Mouse (Mus musculus): ENCODE measurements around the gene Doc2b. TPM values are rescaled to one million over a fixed set of nuclear protein-coding genes. Genes with fewer than 3 reads are reported as not detected.

The Doc2b gene
- polyA plus RNA-seq (2012): not detected in 2 replicates

DNA sequence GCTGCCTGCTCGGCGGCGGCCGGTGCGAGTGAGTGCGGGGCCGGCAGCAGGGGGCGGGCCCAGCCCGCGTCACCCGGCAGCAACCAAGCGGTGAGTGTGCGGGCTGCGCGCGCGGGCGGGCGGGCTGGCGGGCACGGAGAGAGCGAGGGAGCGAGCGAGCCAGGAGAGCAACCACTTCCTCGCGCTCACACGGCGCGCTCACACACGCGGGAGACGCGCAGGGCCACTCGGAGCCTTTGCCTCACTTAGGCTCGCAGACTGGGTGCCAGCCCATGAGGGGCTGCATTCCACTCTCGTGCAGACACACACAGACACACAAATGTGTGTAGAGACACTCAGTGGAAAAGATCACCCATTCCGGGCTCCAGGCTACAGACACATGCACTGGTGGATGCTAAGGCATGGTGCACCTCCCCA lies at the start of gene Doc2b:
Doc2b (minus strand) TSS at position 21 of the 417 bp plus-strand sequence.
- H3K36me3 ChIP-seq (ENCODE audit: control insufficient read depth): no peaks in the 10 kb centered on the region
- TF ChIP-seq TAL1 (IDR thresholded peaks at IDR 0.05; ENCODE audit: low read length) (no peak), GATA1 (IDR thresholded peaks at IDR 0.05; ENCODE audit: low read length) (no peak)
- H3K27me3 ChIP-seq (ENCODE audit: control insufficient read depth): peaks cover 59% of the 10 kb centered on the region
- H3K9me3 ChIP-seq (ENCODE audit: control insufficient read depth, low read length): no peaks in the 10 kb centered on the region
- no peaks in the 10 kb centered on the region for H3K4me1 ChIP-seq (ENCODE audit: control insufficient read depth)
- no peak within 1 kb of the TSS for H3K4me3 ChIP-seq (replicated peaks)

DNA sequence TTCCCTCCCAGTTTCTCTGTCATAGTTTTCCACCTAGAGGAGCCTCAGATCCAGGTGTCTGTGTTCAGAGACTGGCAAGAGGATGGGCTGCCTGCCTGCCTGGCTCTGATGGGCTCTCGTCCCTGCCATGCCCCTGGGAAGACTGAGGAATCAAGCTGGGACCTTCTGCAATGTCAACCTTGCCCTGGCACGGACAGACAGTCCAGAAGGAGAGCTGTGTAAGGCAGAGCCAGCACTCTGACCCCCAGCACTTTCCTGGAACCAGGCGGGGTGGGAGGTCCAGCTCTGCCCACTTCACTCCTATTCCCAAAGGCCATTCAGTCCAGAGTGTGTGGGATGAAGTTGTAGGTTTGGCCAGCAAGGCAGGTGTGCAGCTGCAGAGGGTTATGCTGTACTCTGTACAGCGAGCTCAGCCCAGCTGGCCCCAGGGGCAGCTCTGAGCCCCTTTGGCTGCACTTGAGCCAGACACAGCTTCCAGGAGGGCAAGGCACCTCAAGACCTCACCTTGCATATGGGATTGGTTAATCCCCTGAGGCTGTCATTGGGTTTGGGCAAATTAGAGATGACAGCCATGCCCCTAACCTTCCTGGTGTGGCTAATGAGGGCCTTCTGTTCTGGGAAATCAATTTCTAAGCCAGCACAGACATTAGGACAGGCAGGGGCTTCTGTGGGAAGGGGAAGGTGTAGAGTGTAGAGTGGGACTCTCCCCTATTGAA lies 47.2 kb upstream of the Doc2b start:
- Histone ChIP-seq H3K4me1 (ENCODE audit: control insufficient read depth) (no peaks in the 10 kb centered on the region), H3K27me3 (ENCODE audit: control insufficient read depth) (no peaks in the 10 kb centered on the region), H3K9me3 (ENCODE audit: control insufficient read depth, low read length) (no peaks in the 10 kb centered on the region), H3K4me3 (replicated peaks) (no peak overlapping the region), H3K36me3 (ENCODE audit: control insufficient read depth) (no peaks in the 10 kb centered on the region)
- TF ChIP-seq TAL1 (IDR thresholded peaks at IDR 0.05; ENCODE audit: low read length) (no peak), GATA1 (IDR thresholded peaks at IDR 0.05; ENCODE audit: low read length) (no peak)

DNA sequence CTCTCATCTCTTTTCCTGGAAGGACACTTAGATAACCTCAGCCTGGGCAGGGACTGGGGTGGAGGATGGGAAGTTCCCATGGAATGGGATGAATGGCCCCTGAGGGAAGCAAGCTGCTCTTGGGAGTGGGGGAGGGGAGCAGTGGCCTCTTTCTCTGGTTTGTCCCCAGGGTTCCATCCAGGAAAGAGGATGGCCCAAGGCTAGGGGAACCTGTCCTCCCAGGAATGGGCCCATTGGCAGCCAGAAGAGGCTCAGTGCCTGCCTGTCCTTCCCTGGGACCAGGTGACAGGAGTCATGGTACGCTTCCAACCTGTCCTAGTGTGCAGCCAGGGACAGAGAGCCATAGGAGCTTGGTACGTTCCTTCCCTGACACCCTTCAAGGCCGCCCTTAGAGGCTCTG lies 45.7 kb upstream of the Doc2b start:
- H3K36me3 ChIP-seq (ENCODE audit: control insufficient read depth): no peaks in the 10 kb centered on the region
- no peak for TF ChIP-seq GATA1 (IDR thresholded peaks at IDR 0.05; ENCODE audit: low read length)
- no peak for TF ChIP-seq TAL1 (IDR thresholded peaks at IDR 0.05; ENCODE audit: low read length)
- no peaks in the 10 kb centered on the region for H3K4me1 ChIP-seq (ENCODE audit: control insufficient read depth)
- H3K27me3 ChIP-seq (ENCODE audit: control insufficient read depth): no peaks in the 10 kb centered on the region
- H3K9me3 ChIP-seq (ENCODE audit: control insufficient read depth, low read length): no peaks in the 10 kb centered on the region
- no peak overlapping the region for H3K4me3 ChIP-seq (replicated peaks)

DNA sequence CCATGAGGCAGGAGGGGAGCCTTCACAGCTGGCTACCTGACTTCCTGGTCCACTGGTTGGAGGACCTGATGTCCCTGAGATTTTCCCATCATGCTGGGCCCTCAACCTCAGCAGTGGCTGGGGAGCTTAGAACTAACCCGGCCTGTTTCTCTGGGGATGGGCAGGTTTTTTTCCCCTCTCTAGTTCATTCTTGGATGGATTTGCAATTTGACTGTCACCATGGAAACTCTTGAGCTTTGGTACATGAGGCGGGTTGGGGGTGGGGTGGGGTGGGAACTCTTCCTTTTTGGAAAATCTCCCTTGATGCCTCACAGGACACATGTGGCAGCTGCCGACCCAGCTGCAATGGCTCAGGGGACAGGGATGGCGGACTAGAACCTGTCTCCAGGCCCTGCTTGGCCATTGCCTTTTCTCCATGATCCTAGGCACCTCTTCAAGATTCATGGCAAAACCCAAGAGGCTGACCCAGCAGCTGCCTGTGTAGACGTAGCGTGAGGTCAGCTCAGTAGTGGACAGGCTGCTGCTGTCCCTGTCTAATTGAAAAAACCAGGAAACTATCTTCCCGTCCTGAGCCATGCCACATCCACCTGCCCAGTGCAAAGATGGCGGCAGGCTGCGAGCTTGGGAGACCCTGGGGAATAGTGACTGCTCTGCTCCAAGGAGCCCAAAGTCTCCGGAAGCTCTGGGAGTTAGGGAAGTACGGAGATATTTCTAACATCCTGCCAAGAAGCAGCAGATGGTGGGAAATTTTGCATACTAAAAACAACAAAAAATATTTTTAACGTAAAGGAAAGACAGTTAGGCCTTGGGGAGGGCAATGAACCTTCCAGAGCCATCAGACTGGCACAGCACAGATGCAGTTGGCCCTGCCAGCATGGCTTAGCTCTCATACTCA lies 43.9 kb upstream of the Doc2b start:
- TF ChIP-seq GATA1 (IDR thresholded peaks at IDR 0.05; ENCODE audit: low read length) (no peak), TAL1 (IDR thresholded peaks at IDR 0.05; ENCODE audit: low read length) (no peak)
- Histone ChIP-seq H3K4me3 (replicated peaks) (no peak overlapping the region), H3K9me3 (ENCODE audit: control insufficient read depth, low read length) (no peaks in the 10 kb centered on the region), H3K36me3 (ENCODE audit: control insufficient read depth) (no peaks in the 10 kb centered on the region), H3K4me1 (ENCODE audit: control insufficient read depth) (no peaks in the 10 kb centered on the region), H3K27me3 (ENCODE audit: control insufficient read depth) (no peaks in the 10 kb centered on the region)

DNA sequence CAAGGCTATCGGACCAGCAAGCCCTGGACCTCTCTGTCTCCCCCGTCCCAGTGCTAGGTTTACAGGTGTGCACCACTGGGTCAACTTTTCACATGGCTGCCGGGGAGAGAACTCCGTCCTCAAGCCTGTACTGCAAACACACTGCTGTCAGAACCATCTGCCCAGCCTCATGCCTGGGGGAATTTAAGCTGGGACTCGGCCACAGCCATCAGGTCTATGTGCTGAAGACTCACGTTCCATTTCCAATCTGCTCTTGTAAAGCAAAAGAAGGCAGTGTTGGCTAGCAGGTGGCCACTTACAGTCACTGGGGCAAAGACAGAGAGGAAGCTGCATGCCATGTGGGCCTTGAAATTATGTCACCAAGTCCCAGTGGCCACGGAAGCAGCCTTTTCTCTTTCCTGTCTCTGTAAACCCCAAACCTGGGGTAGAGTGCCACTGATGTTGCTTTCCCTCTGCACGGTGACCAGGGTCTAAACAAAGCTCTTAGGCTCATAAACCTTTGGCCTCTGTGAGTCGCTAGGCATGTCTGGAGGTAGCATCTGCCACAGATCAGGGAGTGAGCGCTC lies 43.1 kb upstream of the Doc2b start:
- H3K36me3 ChIP-seq (ENCODE audit: control insufficient read depth): no peaks in the 10 kb centered on the region
- no peaks in the 10 kb centered on the region for H3K9me3 ChIP-seq (ENCODE audit: control insufficient read depth, low read length)
- no peak overlapping the region for H3K4me3 ChIP-seq (replicated peaks)
- no peaks in the 10 kb centered on the region for H3K27me3 ChIP-seq (ENCODE audit: control insufficient read depth)
- TF ChIP-seq GATA1 (IDR thresholded peaks at IDR 0.05; ENCODE audit: low read length): no peak
- TF ChIP-seq TAL1 (IDR thresholded peaks at IDR 0.05; ENCODE audit: low read length): no peak
- H3K4me1 ChIP-seq (ENCODE audit: control insufficient read depth): no peaks in the 10 kb centered on the region

DNA sequence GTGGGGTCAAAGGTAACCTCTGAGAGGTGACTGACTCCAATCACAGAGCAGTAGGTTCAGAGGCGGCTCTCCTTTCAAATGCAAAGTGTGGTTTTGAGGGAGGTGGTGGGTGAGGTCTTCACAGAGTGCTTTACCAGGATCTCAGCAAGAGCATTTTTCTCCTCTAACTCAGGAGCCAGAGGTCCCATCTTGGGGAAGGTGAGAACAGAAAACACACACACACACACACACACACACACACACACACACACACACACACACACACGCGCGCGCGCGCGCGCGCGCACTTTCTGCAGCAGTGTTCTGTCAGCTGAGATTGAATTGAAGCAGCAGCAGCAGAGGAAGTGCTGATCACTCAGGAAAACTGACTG lies 40.4 kb upstream of the Doc2b start:
- Histone ChIP-seq H3K4me1 (ENCODE audit: control insufficient read depth) (no peaks in the 10 kb centered on the region), H3K36me3 (ENCODE audit: control insufficient read depth) (no peaks in the 10 kb centered on the region), H3K27me3 (ENCODE audit: control insufficient read depth) (no peaks in the 10 kb centered on the region), H3K9me3 (ENCODE audit: control insufficient read depth, low read length) (no peaks in the 10 kb centered on the region), H3K4me3 (replicated peaks) (no peak overlapping the region)
- no peak for TF ChIP-seq GATA1 (IDR thresholded peaks at IDR 0.05; ENCODE audit: low read length)
- TF ChIP-seq TAL1 (IDR thresholded peaks at IDR 0.05; ENCODE audit: low read length): no peak

DNA sequence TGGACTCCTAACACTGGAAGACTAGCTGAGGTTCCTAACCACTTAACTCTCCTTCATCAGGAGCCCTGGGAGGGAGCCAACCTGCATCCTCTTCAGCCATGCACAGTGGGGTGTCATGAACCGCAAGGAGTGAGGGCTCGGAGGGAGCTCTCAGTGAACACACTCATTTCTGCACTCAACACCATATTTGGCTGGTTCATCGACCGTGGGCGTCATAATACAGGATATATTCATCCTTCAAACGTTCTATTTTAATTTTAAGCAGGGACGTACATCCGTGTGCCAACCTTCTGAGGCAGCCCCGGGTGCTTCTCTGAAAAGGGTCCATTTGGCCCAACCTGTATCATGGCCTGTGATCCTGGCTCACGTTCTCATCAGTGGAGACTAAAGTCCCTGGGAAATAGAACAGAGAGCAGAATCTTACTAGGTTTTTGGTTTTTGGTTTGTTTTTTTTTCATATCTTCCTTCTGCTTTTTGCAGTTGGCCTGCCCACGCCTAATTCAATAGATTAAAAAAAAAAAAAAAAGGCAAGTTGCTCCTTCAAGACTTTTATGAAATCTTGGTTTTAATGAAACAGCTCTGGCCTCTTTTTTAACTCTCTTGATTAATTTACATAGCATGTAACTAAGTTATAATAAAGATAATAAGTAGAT lies 39.9 kb upstream of the Doc2b start:
- Histone ChIP-seq H3K9me3 (ENCODE audit: control insufficient read depth, low read length) (no peaks in the 10 kb centered on the region), H3K4me1 (ENCODE audit: control insufficient read depth) (no peaks in the 10 kb centered on the region), H3K4me3 (replicated peaks) (no peak overlapping the region), H3K36me3 (ENCODE audit: control insufficient read depth) (no peaks in the 10 kb centered on the region), H3K27me3 (ENCODE audit: control insufficient read depth) (no peaks in the 10 kb centered on the region)
- TF ChIP-seq GATA1 (IDR thresholded peaks at IDR 0.05; ENCODE audit: low read length): no peak
- no peak for TF ChIP-seq TAL1 (IDR thresholded peaks at IDR 0.05; ENCODE audit: low read length)

DNA sequence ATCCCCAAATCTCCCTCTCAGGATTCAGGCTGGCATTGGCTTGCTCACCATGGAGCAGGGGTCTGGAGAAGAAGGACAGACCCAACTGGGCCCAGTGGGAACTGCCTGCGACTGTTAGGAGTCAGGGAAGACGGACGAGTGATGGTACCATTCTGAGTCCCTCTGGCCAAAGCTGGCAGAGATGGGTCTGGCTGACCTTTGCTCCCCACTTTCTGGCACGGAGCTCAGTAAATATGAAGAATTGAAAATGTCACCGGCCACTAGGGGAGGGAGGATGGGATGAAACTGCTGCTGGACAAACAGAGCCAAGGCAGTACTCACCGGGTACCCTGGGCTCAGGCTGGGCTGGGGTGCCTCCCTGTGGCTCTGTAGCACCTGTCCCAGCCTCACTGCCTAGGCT lies 37.2 kb upstream of the Doc2b start:
- H3K4me3 ChIP-seq (replicated peaks): no peak overlapping the region
- H3K36me3 ChIP-seq (ENCODE audit: control insufficient read depth): no peaks in the 10 kb centered on the region
- no peaks in the 10 kb centered on the region for H3K27me3 ChIP-seq (ENCODE audit: control insufficient read depth)
- no peaks in the 10 kb centered on the region for H3K9me3 ChIP-seq (ENCODE audit: control insufficient read depth, low read length)
- no peaks in the 10 kb centered on the region for H3K4me1 ChIP-seq (ENCODE audit: control insufficient read depth)
- no peak for TF ChIP-seq TAL1 (IDR thresholded peaks at IDR 0.05; ENCODE audit: low read length)

DNA sequence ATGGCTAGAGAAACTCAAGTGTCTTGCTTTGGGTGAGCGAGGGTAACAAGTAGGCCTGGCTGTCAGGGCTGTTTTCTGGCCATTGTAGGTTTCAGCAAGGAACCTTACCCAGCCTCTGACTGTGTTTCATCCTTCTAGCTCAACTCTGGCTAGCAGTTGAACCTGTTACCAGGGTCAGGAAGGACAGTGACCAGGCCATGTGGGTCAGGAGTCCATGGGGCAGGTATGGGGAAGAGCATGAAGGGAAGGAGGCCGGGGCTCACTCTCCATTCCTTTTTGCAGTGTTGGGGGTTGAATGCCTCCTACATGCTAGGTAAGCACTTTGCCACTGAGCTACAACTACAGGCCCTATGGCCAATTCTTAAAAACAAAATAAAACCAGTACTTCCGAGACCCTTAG lies 34.5 kb upstream of the Doc2b start:
- Histone ChIP-seq H3K4me1 (ENCODE audit: control insufficient read depth) (no peaks in the 10 kb centered on the region), H3K9me3 (ENCODE audit: control insufficient read depth, low read length) (no peaks in the 10 kb centered on the region), H3K27me3 (ENCODE audit: control insufficient read depth) (no peaks in the 10 kb centered on the region), H3K4me3 (replicated peaks) (no peak overlapping the region), H3K36me3 (ENCODE audit: control insufficient read depth) (no peaks in the 10 kb centered on the region)
- TF ChIP-seq GATA1 (IDR thresholded peaks at IDR 0.05; ENCODE audit: low read length) (no peak), TAL1 (IDR thresholded peaks at IDR 0.05; ENCODE audit: low read length) (no peak)
